ENCODE assay signal across 15 mouse cellular contexts in the genomic region with DNA sequence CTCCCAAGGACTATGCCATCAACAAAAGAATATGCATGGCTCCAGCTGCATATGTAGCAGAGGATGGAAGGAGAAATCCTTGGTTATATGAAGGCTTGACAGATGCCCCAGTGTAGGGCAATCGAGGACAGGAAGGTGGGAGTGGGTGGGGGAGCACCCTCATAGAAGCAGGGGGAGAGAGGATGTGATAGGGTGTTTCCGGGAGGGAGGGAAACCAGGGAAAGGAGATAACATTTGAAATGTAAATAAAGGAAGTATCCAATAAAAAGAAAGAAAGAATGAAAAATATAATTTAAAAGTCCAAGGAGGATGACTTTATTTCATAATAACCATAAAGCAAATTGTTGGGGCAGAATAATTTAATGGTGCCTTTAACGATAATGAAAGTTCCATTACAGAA. TPM values are rescaled to one million over a fixed set of nuclear protein-coding genes. Genes with fewer than 3 reads are reported as not detected.
"Had no signal": no experiment of that assay in that cellular context is flagged by ENCODE, and none has a peak within 500 bp of the region (broad histone marks: within the 10 kb centered on the region; RNA-seq: fewer than 3 reads in every experiment).

No protein-coding gene starts in this region.

- H3K27ac ChIP-seq: liver, embryonic 15.5 days; lung, embryonic 15.5 days; midbrain, embryonic 13.5 days; midbrain, embryonic 15.5 days; neural tube, embryonic 12.5 days; stomach, postnatal 0 days had no signal

- H3K9ac ChIP-seq: liver, embryonic 15.5 days; liver, postnatal 0 days; lung, embryonic 15.5 days; midbrain, embryonic 13.5 days; midbrain, embryonic 15.5 days; neural tube, embryonic 12.5 days; stomach, embryonic 15.5 days had no signal

- H3K4me3 ChIP-seq: liver, embryonic 15.5 days; lung, embryonic 15.5 days; megakaryocyte, embryonic 14.5 days; midbrain, embryonic 13.5 days; midbrain, embryonic 15.5 days; neural tube, embryonic 12.5 days; stomach, embryonic 15.5 days had no signal

- H3K4me1 ChIP-seq: midbrain, embryonic 15.5 days; neural tube, embryonic 12.5 days had no signal

- H3K36me3 ChIP-seq: liver, embryonic 15.5 days; lung, embryonic 15.5 days; midbrain, embryonic 13.5 days; midbrain, embryonic 15.5 days; neural tube, embryonic 12.5 days; stomach, embryonic 15.5 days had no signal

- H3K9me3 ChIP-seq: liver, embryonic 15.5 days; lung, embryonic 15.5 days; midbrain, embryonic 13.5 days; midbrain, embryonic 15.5 days; neural tube, embryonic 12.5 days; stomach, embryonic 15.5 days had no signal

- H3K27me3 ChIP-seq: lung, embryonic 15.5 days; midbrain, embryonic 15.5 days; stomach, embryonic 15.5 days had no signal

- DNase-seq: liver, postnatal 0 days; lung, adult 2 months; right cerebral cortex, postnatal 14 days; thymus, adult 2 months; thymus, postnatal 25 days; thymus, postnatal 4 days had no signal

RNA-seq across cellular contexts. Expression of a gene that starts 12.6 kb away (rescaled TPM):
- total RNA-seq: monocyte, adult 5-6 weeks had no signal
